Mouse (Mus musculus): Measurements from ENCODE around the gene Mettl7a2. TPM values are rescaled to one million over a fixed set of nuclear protein-coding genes. Genes with fewer than 3 reads are reported as not detected.

Mettl7a2 gene
- polyA plus RNA-seq (2012; rRNA removed; ENCODE audit: low replicate concordance): not detected in 2 replicates

GRCm38 (mm10) chr15:100352711-100353250 lies at the start of gene Mettl7a2, which contains the start of gene Methig1:
Mettl7a2 (plus strand) TSS chr15:100353200.
Methig1 (plus strand) TSS chr15:100353149.

GRCm38 (mm10) chr15:100304019-100304991 lies 48.7 kb upstream of the Mettl7a2 start, which contains the start of gene Mettl7a1:
Mettl7a1 (plus strand) TSS chr15:100304140.

GRCm38 (mm10) chr15:100334629-100335028 lies 18.4 kb upstream of the Mettl7a2 start, which contains the start of gene Mettl7a3:
Mettl7a3 (plus strand) TSS chr15:100334929.

GRCm38 (mm10) chr15:100364242-100364641 lies 11.2 kb downstream of the Mettl7a2 start, which contains the start of gene Higd1c:
Higd1c (plus strand) TSS chr15:100364542.

Other genes starting within 250 kb of the Mettl7a2 start
- 29.7 and 31.4 TPM in 2 replicates for gene Atf1, start 125.4 kb upstream of the Mettl7a2 start, polyA plus RNA-seq (2012; rRNA removed; ENCODE audit: low replicate concordance)
- gene Tmprss12, start 72.4 kb upstream of the Mettl7a2 start, polyA plus RNA-seq (2012; rRNA removed; ENCODE audit: low replicate concordance): not detected in 2 replicates
- 15.9 and 19.0 TPM in 2 replicates for gene Mettl7a1, start 49.1 kb upstream of the Mettl7a2 start, polyA plus RNA-seq (2012; rRNA removed; ENCODE audit: low replicate concordance)
- gene Mettl7a3, start 18.3 kb upstream of the Mettl7a2 start, polyA plus RNA-seq (2012; rRNA removed; ENCODE audit: low replicate concordance): not detected in 2 replicates
- gene Methig1, start 51 bp upstream of the Mettl7a2 start, polyA plus RNA-seq (2012; rRNA removed; ENCODE audit: low replicate concordance): not detected in 2 replicates
- gene Higd1c, start 11.3 kb downstream of the Mettl7a2 start, polyA plus RNA-seq (2012; rRNA removed; ENCODE audit: low replicate concordance): not detected in 2 replicates
- 0.15 and 0.36 TPM in 2 replicates for gene Gm5475, start 68.9 kb downstream of the Mettl7a2 start, polyA plus RNA-seq (2012; rRNA removed; ENCODE audit: low replicate concordance)
- gene Slc11a2, start 71.9 kb downstream of the Mettl7a2 start, polyA plus RNA-seq (2012; rRNA removed; ENCODE audit: low replicate concordance): 44.9 and 232 TPM in 2 replicates
- 26.7 and 30.6 TPM in 2 replicates for gene Letmd1, start 115.8 kb downstream of the Mettl7a2 start, polyA plus RNA-seq (2012; rRNA removed; ENCODE audit: low replicate concordance)
- 0.83 and 1.2 TPM in 2 replicates for gene Csrnp2, start 142.3 kb downstream of the Mettl7a2 start, polyA plus RNA-seq (2012; rRNA removed; ENCODE audit: low replicate concordance)
- 3.0 and 5.2 TPM in 2 replicates for gene Tfcp2, start 198.8 kb downstream of the Mettl7a2 start, polyA plus RNA-seq (2012; rRNA removed; ENCODE audit: low replicate concordance)
- 5.4 and 7.8 TPM in 2 replicates for gene Pou6f1, start 246.8 kb downstream of the Mettl7a2 start, polyA plus RNA-seq (2012; rRNA removed; ENCODE audit: low replicate concordance)